Mouse (Mus musculus) neural tube, embryonic 12.5 days (tissue): ENCODE measurements around the gene Dlgap4. TPM values are rescaled to one million over a fixed set of nuclear protein-coding genes. Genes with fewer than 3 reads are reported as not detected.

ENCODE experiments used
- ATAC-seq: fragments of 200-750 bp; cut with Nextera tagmentation; 2 replicates; pipeline ENCODE4 v1.8.0; 2017; ENCODE audit warnings: low read depth, mild to moderate bottlenecking, moderate TSS enrichment, moderate library complexity; ENCODE audit not compliant: low FRiP score
- H3K27ac ChIP-seq: fragments of 300-500 bp; sonication (generic); 2 replicates; pipeline ENCODE4 v1.5.1; 2016
- H3K27me3 ChIP-seq: fragments of 300-500 bp; sonication (generic); replicated peaks from 2 replicates; pipeline ENCODE4 v1.6.1; 2016; ENCODE audit warnings: mild to moderate bottlenecking
- H3K36me3 ChIP-seq: fragments of 300-500 bp; sonication (generic); 2 replicates; pipeline ENCODE4 v1.6.1; 2016; ENCODE audit warnings: mild to moderate bottlenecking
- H3K4me1 ChIP-seq: fragments of 300-500 bp; sonication (generic); 2 replicates; pipeline ENCODE4 v1.6.1; 2016
- H3K4me2 ChIP-seq: fragments of 300-500 bp; sonication (generic); replicated peaks from 2 replicates; pipeline ENCODE4 v1.6.1; 2016; ENCODE audit warnings: mild to moderate bottlenecking
- H3K4me3 ChIP-seq: fragments of 300-500 bp; sonication (generic); 2 replicates; pipeline ENCODE4 v1.5.1; 2016
- H3K9ac ChIP-seq: fragments of 300-500 bp; sonication (generic); 2 replicates; pipeline ENCODE4 v1.6.1; 2016; ENCODE audit warnings: mild to moderate bottlenecking
- H3K9me3 ChIP-seq: fragments of 300-500 bp; sonication (generic); 2 replicates; pipeline ENCODE4 v1.6.1; 2016; ENCODE audit warnings: mild to moderate bottlenecking
- WGBS: fragments of 180-500 bp; shearing (Covaris S2); methylation state at CpG from one replicate; pipeline ENCODE4 v1.1.7; 2016; 5-methylcytosine and 5-hydroxymethylcytosine counted together
- polyA plus RNA-seq: library from polyadenylated mRNA; unstranded; fragments of >200 nt; fragmentation: Nextera tagmentation; extraction: Ambion mirVana; gene quantifications from 2 replicates; pipeline ENCODE4 v1.2.1, GENCODE M21; 2016

The Dlgap4 gene
- polyA plus RNA-seq, 1 experiment from 2014 or later: 197 TPM

- Histone ChIP-seq H3K4me2 (no peak overlapping the region), H3K36me3 (no peaks in the 10 kb centered on the region), H3K4me1 (peaks cover 2% of the 10 kb centered on the region; the same call in 1 of the 2 replicates), H3K27me3 (no peaks in the 10 kb centered on the region), H3K4me3 (no peak overlapping the region), H3K27ac (no peak overlapping the region), H3K9ac (no peak overlapping the region), H3K9me3 (no peaks in the 10 kb centered on the region)
- ATAC-seq: no peak
- WGBS: 89% methylated on average over 6 of the region's 6 CpGs
Observed at GRCm38 (mm10) chr2:156622192-156622591, 8.7 kb downstream of the Dlgap4 start.

GRCm38 (mm10) chr2:156623246-156623645, 9.7 kb downstream of the Dlgap4 start:
- no peaks in the 10 kb centered on the region for H3K9me3 ChIP-seq
- H3K4me2 ChIP-seq: no peak overlapping the region
- no peak for ATAC-seq
- H3K36me3 ChIP-seq: no peaks in the 10 kb centered on the region
- H3K27ac ChIP-seq: no peak overlapping the region
- H3K9ac ChIP-seq: no peak overlapping the region
- no peaks in the 10 kb centered on the region for H3K4me1 ChIP-seq
- no peak overlapping the region for H3K4me3 ChIP-seq
- H3K27me3 ChIP-seq: no peaks in the 10 kb centered on the region
- WGBS: 79% methylated on average over 2 of the region's 2 CpGs

- ATAC-seq: no peak
- Histone ChIP-seq H3K9ac (no peak overlapping the region), H3K4me3 (no peak overlapping the region), H3K4me2 (no peak overlapping the region), H3K9me3 (no peaks in the 10 kb centered on the region), H3K27ac (no peak overlapping the region), H3K36me3 (no peaks in the 10 kb centered on the region), H3K27me3 (no peaks in the 10 kb centered on the region), H3K4me1 (no peaks in the 10 kb centered on the region)
- WGBS: 91% methylated on average over 18 of the region's 18 CpGs
Observed at GRCm38 (mm10) chr2:156625307-156625706, 11.8 kb downstream of the Dlgap4 start.

GRCm38 (mm10) chr2:156626119-156626518, 12.6 kb downstream of the Dlgap4 start:
- Histone ChIP-seq H3K4me1 (no peaks in the 10 kb centered on the region), H3K9ac (no peak overlapping the region), H3K36me3 (no peaks in the 10 kb centered on the region), H3K4me3 (no peak overlapping the region), H3K27me3 (no peaks in the 10 kb centered on the region), H3K27ac (no peak overlapping the region), H3K9me3 (no peaks in the 10 kb centered on the region), H3K4me2 (no peak overlapping the region)
- ATAC-seq: no peak
- WGBS: 90% methylated on average over 9 of the region's 9 CpGs

- WGBS: 92% methylated on average over 8 of the region's 8 CpGs
- Histone ChIP-seq H3K4me1 (no peaks in the 10 kb centered on the region), H3K9ac (no peak overlapping the region), H3K27ac (no peak overlapping the region), H3K27me3 (no peaks in the 10 kb centered on the region), H3K36me3 (no peaks in the 10 kb centered on the region), H3K9me3 (no peaks in the 10 kb centered on the region), H3K4me2 (no peak overlapping the region), H3K4me3 (no peak overlapping the region)
- ATAC-seq: no peak
Observed at GRCm38 (mm10) chr2:156626544-156626943, 13.0 kb downstream of the Dlgap4 start.

GRCm38 (mm10) chr2:156627917-156628316, 14.4 kb downstream of the Dlgap4 start:
- no peaks in the 10 kb centered on the region for H3K27me3 ChIP-seq
- no peak overlapping the region for H3K9ac ChIP-seq
- 78% methylated on average over 17 of the region's 17 CpGs for WGBS
- no peaks in the 10 kb centered on the region for H3K9me3 ChIP-seq
- H3K4me1 ChIP-seq: no peaks in the 10 kb centered on the region
- no peak overlapping the region for H3K27ac ChIP-seq
- no peak overlapping the region for H3K4me2 ChIP-seq
- no peak overlapping the region for H3K4me3 ChIP-seq
- no peak for ATAC-seq
- no peaks in the 10 kb centered on the region for H3K36me3 ChIP-seq

- H3K27me3 ChIP-seq: no peaks in the 10 kb centered on the region
- no peak overlapping the region for H3K4me3 ChIP-seq
- no peaks in the 10 kb centered on the region for H3K36me3 ChIP-seq
- no peak overlapping the region for H3K27ac ChIP-seq
- H3K9ac ChIP-seq: no peak overlapping the region
- WGBS: 85% methylated on average over 1 of the region's 1 CpGs
- ATAC-seq: no peak
- H3K9me3 ChIP-seq: no peaks in the 10 kb centered on the region
- no peak overlapping the region for H3K4me2 ChIP-seq
- H3K4me1 ChIP-seq: no peaks in the 10 kb centered on the region
Observed at GRCm38 (mm10) chr2:156630288-156630687, 16.8 kb downstream of the Dlgap4 start.

GRCm38 (mm10) chr2:156632721-156633120, 19.2 kb downstream of the Dlgap4 start:
- Histone ChIP-seq H3K9ac (no peak overlapping the region), H3K4me3 (no peak overlapping the region), H3K4me1 (no peaks in the 10 kb centered on the region), H3K9me3 (no peaks in the 10 kb centered on the region), H3K27me3 (no peaks in the 10 kb centered on the region), H3K4me2 (no peak overlapping the region), H3K36me3 (no peaks in the 10 kb centered on the region), H3K27ac (no peak overlapping the region)
- ATAC-seq: no peak
- 91% methylated on average over 9 of the region's 9 CpGs for WGBS

GRCm38 (mm10) chr2:156635091-156635490, 21.6 kb downstream of the Dlgap4 start:
- no peak for ATAC-seq
- Histone ChIP-seq H3K27ac (no peak overlapping the region), H3K4me1 (no peaks in the 10 kb centered on the region), H3K4me3 (no peak overlapping the region), H3K9me3 (no peaks in the 10 kb centered on the region), H3K4me2 (no peak overlapping the region), H3K27me3 (no peaks in the 10 kb centered on the region), H3K36me3 (no peaks in the 10 kb centered on the region), H3K9ac (no peak overlapping the region)
- WGBS: 84% methylated on average over 9 of the region's 9 CpGs

- Histone ChIP-seq H3K9me3 (no peaks in the 10 kb centered on the region), H3K4me2 (no peak overlapping the region), H3K4me1 (no peaks in the 10 kb centered on the region; the same call in 1 of the 2 replicates), H3K27ac (no peak overlapping the region), H3K27me3 (no peaks in the 10 kb centered on the region), H3K4me3 (no peak overlapping the region), H3K36me3 (no peaks in the 10 kb centered on the region), H3K9ac (no peak overlapping the region)
- no peak for ATAC-seq
- 44% methylated on average over 2 of the region's 2 CpGs for WGBS
Observed at GRCm38 (mm10) chr2:156641141-156641540, 27.6 kb downstream of the Dlgap4 start.

- ATAC-seq: no peak
- Histone ChIP-seq H3K4me1 (no peaks in the 10 kb centered on the region; the same call in 1 of the 2 replicates), H3K27me3 (no peaks in the 10 kb centered on the region), H3K4me2 (no peak overlapping the region), H3K36me3 (no peaks in the 10 kb centered on the region), H3K9me3 (no peaks in the 10 kb centered on the region), H3K9ac (no peak overlapping the region), H3K27ac (no peak overlapping the region), H3K4me3 (no peak overlapping the region)
- WGBS: 20% methylated on average over 4 of the region's 4 CpGs
Observed at GRCm38 (mm10) chr2:156642931-156643330, 29.4 kb downstream of the Dlgap4 start.

- 35% methylated on average over 3 of the region's 3 CpGs for WGBS
- Histone ChIP-seq H3K4me2 (no peak overlapping the region), H3K9me3 (no peaks in the 10 kb centered on the region), H3K27me3 (no peaks in the 10 kb centered on the region), H3K4me3 (no peak overlapping the region), H3K27ac (no peak overlapping the region), H3K36me3 (no peaks in the 10 kb centered on the region), H3K4me1 (no peaks in the 10 kb centered on the region; the same call in 1 of the 2 replicates), H3K9ac (no peak overlapping the region)
- ATAC-seq: no peak
Observed at GRCm38 (mm10) chr2:156643406-156643805, 29.9 kb downstream of the Dlgap4 start.

GRCm38 (mm10) chr2:156645145-156645544, 31.6 kb downstream of the Dlgap4 start:
- Histone ChIP-seq H3K9me3 (no peaks in the 10 kb centered on the region), H3K27me3 (no peaks in the 10 kb centered on the region), H3K9ac (no peak overlapping the region), H3K4me3 (no peak overlapping the region), H3K4me1 (peaks cover under 1% of the 10 kb centered on the region; the same call in 1 of the 2 replicates), H3K36me3 (no peaks in the 10 kb centered on the region), H3K4me2 (no peak overlapping the region), H3K27ac (no peak overlapping the region)
- ATAC-seq: no peak
- 26% methylated on average over 6 of the region's 6 CpGs for WGBS
